Mouse (Mus musculus) lung, adult 18-20 months (tissue): ENCODE data around the gene Prtn3.
A peak's percentile ranks its signal among the peaks of the same experiment; 100 is the strongest.

Source experiments
- DNase-seq, 2 experiments: peaks; one replicate each; pipeline ENCODE4 v3.0.0; 2022; ENCODE audit warnings: mixed read lengths in 2 of 2

Gene Prtn3

DNA sequence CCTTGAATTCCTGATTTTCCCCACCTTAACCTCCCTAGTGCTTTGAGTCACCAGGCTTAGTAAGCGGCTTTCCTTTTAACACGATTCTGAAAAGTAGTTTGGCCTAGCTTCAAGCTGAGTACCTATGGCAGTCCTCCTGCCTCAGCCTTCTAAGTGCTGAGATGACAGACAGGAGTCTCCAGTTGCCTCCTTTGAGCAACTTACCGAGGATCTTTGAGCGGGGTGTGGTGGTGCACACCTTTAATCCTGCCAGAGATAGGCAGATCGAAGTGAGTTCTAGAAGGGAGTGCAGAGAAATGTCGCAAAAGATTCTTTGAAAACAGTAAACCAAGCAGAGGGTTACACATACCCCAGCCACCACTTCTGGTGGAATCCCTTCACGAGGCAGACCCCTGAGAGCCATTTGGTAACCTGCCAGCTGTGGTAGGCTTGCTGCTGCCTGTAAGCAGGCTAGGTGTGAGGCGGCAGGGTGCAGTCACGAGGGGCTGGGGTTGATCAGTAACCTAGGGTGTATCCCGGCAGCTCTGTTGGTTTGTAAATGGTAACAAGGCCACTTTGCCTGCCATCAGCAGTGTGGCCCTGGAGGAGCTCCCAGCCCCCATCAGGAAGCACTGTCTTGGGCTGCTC lies 18.6 kb upstream of the Prtn3 start:
- peak; percentile 61 to 71 for DNase-seq

DNA sequence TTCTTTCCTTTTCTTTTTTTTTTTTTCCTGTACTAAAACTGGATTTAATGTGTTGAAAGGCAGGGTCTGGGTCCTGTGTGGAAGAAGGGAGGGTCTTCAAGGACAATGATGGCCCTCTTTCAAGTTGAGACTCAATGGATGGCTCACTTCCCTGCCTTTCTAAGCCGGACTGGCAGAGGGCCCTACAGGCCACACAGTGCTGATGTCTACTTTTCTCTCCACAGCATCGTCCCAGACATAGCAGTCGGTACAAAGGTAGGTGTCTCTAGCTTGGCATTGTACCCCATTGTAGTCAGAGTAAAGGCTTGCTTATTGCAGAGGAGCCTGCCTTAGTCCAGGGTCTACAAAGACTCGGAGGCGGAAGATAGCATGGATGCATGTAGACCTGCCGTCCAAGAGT lies 18.0 kb upstream of the Prtn3 start:
- no peak for DNase-seq

DNA sequence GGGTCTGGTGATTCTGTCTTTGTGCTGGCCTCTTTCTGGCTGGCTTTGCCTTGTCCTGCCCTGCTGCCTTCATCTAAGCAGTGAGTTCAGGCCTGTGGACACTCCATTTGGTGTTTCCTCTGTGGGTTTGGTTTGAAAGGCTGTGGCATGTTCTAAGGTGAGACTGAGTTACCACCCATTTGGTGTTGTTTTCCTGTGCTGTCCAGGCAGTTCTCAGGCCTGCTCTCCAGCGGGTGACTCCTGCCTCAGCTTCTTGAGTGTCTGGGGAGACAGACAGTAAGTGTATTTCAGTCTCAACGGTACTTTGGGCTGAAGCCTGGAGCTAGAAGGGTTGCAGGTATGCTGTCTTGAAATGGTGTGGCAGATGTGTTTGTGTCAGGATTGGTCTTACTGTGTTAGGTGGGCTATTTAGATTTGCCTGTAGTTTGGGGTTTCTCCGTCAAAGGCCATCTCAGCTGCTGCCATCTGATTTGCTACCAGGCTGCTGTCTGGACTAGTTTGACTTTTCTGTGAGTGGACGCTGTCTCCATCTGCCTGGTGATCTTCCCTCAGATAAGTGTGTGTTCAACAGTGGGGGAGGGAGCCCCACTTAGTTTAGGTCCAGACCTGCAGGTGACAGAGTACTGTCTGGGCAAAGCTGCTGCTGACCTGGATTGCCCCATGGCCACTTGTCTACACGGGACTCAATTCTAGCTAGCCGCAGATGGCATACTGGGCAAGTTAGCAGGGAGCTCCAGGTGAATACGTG lies 17.4 kb upstream of the Prtn3 start:
- no peak for DNase-seq

DNA sequence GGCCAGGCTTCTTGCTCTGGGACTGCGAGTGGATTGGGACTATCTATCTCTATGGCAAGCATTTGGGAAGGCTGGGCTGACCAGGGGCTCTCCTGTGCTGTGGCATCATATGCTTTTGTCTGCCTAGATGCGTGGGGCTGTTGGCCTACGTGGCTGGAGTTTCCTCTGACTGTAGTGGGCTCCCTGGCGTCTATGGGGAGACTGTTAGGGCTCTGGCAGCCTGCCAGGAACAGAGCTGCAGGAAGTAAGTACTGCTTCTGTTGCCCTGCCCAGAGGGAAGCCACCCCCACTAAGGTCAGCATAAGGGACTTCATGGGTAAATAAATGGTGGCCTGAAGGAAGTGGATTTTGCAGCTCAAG lies 16.8 kb upstream of the Prtn3 start:
- DNase-seq, result peak; percentile 83 to 89

DNA sequence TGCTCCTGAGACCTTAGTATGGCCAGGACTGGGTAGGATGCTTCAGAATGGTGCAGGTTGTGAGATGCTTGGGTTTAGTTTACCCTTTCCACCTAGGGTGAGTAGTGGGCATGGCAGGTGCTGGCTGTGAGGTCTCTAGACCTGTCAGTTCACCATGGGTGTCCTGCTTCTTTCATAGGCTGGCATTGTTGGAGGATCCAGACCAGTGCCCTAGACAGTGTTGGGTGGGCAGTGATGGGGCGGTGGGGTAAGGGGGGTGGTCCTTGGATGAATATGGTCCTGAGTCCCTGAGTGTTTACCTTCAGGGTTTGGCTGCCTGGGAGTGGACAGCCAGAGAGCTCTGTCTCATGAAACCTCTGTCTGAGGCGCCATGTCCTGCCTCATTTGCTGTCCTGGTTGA lies 16.4 kb upstream of the Prtn3 start:
- no peak for DNase-seq

DNA sequence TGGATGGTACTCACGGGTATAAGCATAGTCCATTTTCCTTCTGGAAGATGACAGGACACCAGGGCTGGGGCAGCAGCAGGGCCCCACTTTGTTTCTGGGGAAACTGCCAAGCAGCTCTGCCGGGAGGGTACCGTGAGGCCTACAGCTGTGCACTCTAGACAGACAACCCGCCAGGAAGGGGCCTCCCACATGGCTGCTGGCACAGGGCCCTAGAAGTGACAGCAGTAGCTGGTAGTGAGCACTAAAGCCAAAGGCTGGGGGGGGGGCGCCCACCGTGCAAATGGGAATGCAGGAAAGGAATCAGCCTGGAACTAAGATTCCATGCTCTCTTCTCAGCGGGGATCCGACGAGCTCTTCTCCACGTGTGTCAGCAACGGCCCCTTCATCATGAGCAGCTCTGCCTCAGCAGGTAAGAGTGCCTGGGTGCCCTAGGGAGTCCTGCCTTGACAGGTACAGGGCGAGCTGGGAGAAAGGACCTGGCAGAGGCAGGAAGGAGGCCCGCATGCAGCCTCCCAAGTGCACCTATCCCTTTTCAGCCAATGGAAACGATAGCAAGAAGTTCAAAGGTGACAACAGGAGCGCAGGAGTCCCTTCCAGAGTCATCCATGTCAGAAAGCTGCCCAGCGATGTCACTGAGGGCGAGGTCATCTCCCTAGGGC lies 15.7 kb upstream of the Prtn3 start:
- peak in 1 of 2 experiments; percentile 63 for DNase-seq

DNA sequence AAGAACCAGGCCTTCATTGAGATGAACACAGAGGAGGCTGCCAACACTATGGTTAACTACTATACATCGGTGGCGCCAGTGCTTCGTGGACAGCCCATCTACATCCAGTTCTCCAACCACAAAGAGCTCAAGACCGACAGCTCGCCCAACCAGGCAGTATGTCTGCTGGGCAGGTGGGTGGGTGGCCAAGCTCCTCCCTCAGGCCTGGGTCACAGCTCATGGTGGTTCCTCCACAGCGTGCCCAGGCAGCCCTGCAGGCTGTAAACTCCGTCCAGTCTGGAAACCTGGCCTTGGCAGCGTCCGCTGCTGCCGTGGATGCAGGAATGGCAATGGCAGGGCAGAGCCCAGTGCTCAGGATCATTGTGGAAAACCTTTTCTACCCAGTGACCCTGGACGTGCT lies 15.2 kb upstream of the Prtn3 start:
- no peak for DNase-seq

DNA sequence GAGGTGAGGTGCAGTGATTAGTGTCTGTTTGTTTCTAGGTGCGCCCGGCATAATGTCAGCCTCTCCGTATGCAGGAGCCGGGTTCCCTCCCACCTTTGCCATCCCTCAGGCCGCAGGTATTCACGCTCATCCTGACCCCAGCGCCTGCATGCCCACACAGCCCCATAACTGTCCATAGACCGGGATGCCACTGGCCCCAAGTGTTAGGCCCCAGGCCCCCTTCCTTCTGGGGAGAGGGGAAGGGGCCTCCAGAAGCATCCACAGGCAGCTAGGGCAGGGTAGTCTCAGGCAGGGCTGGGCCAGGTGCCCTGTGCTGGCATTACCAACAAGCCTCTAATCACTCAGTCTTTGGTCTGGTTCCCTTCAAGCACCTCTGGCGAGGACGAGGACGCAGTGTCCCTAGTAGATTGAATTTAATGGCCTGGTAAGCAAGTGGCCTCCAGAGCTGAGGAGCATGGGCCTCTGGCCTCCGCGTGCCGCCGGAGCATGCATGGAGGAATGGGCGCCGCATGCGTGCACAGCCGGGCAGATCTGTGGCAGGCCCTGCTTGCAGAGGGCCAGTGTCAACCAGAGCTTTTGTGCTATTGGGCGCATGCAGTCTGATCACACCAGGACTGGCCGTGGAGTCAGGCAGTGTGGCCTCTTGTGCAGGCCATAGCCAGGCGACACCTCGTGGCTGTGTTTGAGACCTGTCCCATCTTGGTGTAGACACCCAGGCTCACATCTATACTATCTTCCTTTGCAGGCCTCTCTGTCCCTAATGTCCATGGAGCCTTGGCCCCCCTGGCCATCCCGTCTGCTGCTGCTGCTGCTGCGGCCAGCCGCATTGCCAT lies 14.0 kb upstream of the Prtn3 start:
- DNase-seq, result no peak

DNA sequence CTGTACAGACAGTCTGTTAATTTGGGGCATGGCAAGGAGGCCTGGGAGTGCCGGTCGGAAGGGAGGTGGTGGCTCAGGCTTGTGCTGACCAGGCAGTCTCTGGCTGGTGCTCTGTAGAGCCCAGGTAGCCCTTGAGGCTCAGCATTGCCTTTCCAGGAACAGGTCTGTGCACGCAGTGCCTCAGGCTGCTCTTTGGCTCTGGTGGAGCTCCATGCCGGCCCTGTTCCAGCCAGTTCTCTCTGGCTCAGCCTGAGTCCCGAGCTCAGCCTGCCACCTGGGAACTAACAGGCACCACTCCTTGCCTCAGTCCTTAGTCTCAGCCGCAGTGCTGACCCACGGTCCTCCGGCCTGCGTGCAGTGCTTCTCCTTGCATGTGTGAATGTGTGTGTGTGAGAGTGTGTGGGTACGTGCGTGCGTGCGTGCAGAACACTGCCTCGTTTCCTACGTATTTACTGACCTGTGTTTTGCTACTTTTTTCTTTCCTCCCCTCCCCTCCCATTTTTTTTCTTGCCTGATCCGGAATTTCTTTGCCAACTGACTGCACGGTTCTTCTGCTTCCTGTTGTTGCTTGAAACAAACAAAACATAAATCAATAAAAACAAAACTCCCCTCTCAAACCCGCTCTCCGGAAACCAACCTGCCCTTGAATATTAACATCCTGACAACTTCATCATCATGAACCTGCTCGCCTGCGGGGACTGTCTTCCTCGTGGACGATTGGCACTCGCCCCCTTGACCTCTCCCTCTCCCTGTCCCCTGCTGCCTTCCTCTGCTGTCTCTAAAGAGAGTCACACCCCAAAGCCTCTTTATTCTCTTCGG lies 12.8 kb upstream of the Prtn3 start:
- DNase-seq, result no peak

DNA sequence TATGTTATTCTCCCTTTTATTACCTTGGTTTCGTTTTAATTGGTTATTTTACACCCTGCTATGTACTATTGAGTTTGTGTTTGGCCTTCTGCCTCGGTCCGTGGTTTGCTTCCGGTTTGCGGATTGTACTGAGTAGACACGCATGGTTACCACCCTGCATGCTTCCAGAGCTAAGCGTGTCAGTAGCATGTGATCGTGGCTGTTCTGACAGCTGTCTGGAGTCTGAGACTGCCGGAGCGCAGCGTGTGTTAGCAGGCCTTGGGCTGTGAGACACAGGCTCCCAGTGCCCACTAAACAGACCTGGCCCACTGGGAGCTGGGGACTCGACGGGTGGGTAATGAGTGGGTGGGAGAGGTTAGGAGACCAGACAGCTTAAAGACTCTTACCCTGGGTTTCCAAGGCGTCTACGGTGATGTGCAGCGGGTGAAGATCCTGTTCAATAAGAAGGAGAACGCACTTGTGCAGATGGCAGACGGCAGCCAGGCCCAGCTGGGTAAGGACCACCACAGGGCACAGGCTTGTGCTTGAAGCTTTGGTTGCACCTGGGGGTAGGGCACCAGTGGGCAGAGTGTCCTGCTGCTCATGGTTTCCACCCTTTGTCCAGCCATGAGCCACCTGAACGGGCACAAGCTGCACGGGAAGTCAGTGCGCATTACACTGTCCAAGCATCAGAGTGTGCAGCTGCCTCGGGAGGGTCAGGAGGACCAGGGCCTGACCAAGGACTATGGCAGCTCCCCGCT lies 12.1 kb upstream of the Prtn3 start:
- DNase-seq, result no peak

DNA sequence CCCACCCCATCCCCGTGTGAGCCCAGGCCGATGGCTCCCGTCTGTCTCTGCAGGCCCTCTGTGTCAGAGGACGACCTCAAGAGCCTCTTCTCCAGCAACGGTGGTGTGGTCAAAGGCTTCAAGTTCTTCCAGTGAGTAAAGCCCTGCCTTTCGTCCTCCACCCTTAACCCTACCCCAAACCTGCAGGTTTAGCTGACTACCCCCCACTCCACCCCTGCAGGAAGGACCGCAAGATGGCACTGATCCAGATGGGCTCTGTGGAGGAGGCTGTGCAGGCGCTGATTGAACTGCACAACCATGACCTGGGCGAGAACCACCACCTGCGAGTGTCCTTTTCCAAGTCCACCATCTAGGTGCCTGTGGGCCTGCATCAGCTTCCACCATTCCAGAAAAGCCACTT lies 11.4 kb upstream of the Prtn3 start:
- DNase-seq, result no peak

DNA sequence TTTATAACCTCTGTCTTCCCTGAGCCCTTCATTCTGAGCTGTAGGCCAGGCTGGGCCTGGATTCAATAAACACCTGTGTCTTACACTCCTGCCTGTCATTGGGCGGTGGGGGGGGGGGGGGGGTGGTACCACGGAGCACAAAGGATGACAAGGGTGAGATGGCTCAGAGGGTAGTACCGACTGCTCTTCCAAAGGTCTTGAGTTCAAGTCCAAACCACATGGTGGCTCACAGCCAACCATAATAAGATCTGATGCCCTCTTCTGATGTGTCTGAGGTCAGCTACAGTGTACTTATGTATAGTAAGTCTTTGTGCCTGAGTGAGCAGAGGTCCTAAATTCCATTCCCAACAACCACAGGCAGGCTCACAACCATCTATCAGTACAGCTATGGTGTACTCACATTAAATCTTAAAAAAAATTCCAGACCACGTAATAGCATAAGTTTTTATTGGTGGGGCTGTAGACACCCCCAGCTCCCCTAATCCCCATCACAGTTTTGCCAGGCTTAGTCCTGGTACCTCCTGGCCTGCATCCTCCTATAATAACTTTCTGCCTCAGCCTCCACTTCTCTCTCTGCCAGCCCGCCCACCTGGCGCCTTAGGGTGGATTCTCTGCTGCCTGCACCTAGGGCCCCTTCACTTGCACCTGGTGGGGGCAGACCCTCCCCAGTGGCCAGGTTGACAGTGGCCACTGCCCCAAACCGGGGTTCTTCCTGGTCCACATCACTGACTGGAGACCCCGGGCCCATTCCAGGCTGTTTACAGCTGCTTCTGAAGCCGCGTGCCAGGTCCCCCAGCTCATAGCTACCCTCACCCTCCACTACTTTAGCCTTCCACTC lies 9.7 kb upstream of the Prtn3 start:
- DNase-seq, result no peak

DNA sequence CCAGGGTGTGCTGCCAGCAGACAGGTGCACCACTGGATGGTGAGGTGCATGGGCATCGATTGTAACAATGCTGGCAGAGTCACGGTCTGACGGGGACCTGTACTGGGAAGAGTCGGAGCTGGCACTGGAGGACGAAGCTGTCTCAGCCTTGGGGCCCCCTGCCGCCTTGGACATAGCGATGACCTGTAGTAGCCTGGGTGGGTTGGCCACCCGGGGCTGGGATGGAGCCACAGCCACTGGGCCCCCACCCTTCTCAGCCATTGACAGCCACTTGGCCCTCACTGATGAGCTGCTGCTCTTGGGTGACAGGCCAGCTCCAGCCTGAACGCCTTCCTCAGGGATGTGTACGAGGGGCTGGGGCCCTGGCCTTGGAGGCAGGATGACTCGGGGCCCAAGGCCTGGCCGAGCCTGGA lies 9.1 kb upstream of the Prtn3 start:
- DNase-seq, result no peak

DNA sequence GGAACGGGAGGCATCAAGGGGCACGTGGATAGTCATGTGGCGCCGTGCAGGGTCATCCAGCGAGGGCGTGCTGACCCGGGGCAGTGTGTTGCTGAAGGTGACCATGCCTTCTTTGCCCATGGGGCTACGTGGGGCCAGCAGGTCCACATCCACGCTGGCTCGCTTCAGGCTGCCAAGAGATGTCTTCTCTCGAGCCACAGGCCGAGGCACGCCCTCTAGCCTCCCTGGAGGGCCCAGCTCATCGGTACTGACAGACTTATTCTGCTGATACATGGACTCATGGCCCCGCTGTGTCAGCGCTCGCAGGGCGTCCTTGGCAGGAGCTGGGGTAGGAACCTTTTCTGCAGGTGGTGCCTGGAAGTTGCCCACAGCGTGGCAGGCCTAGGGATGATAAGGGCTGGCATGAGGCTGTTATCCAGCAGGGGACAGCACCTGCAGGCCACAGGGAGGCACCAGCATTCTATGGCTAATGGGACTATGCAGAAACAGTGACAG lies 8.4 kb upstream of the Prtn3 start:
- no peak for DNase-seq

DNA sequence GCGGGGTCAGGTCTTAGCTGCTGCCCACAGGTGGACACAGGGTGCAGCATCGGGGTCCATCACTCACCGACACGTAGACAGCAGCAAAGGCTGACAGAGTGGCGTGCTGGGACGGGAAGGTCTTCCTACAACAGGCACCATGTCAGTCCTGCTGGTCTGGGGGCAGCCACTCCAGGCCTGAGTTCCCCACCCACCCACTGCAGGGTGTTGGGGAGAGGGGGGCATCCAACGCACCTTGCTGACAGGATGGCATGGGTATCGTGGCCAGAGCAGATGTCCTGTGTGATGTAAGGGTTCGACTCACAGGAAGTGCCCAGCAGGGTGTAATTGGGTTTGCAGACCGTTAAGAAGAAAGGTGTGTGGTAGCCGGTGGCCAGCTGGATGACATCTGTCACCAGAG lies 7.7 kb upstream of the Prtn3 start:
- DNase-seq, result no peak

DNA sequence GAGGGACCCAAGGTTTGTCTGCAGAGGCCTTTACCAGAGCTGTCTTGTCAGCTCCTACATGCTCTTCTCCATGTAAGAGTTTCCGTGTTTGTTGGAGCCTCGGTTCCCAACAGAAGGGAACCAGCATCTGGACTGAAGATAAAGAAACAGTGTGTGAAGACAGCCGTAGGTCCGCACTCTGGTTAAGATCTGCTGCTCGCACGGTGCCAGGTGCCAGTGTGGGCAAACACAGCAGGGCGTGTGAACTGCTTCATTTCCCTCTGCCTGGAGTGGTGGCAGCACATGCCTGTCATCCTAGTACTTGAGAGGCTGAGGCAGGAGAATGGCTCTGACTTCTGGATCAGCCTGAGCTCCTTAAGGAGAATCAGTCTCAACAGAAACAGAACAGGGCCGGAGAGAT lies 2.4 kb upstream of the Prtn3 start:
- DNase-seq, result no peak

DNA sequence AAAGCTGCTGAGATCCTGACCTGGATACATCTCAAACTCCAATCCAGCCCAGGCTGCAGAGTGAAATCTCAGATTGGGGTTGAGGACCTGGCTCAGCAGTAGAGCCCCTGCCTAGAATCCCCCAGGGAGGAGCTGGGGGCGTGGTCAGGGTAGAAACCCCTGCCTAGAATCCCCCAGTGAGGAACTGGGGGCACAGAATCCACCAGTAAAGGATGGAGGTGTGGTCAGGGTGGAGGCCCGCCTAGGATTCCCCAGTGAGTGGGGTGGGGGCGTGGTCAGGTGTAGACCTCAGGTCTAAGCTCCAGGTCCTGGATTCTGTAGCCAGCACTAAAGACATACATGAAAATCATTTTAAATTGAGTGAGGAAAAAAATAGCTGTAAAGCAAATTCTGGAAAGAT lies 1.4 kb upstream of the Prtn3 start:
- no peak for DNase-seq

DNA sequence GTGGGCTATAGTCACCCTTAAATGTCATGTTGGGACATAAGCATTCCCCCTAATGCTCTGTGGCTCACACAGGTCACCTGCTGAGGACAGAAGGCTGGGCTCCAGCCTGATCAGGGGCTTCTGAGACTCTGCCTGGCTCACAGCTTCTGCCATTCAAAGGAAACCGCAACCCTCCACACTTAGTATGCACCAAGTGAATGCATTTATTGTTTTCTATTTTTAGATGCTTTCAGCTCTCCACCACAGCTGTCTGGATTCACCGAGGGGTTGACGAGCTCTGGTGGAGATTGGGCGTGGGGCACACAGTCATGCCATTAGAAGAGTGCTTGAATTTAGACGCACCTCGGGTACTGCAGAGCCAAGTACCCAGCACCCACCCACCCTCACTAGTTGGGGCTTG lies 963 bp upstream of the Prtn3 start:
- no peak for DNase-seq

DNA sequence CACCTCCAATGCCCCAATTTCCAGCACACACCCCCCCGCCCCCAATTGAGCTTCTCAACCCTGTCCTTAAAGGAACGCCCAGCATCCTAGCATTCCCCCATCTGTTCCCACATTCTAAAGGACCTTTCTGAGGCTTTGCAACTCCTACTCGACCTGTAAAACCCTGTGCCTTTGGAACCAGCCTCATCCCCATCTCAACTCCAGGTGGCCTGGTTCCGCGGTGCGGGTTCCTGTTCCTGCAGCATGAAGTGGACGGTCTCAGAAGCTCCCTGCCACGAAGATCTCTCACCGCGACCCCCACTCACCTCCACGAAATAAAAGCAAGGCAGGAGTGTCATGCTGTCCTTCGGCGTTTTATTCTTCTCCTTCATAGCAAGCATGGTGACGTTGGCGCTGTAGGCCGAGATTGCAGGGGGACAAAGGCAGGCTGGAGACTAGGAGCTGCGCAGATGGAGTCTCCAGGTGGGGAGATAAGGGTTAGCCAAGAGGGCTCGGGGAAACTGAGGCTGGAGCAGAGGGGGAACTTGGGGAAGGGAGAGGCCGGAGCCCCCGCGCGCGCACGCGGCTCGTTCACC lies 474 bp upstream of the Prtn3 start:
- no peak for DNase-seq

DNA sequence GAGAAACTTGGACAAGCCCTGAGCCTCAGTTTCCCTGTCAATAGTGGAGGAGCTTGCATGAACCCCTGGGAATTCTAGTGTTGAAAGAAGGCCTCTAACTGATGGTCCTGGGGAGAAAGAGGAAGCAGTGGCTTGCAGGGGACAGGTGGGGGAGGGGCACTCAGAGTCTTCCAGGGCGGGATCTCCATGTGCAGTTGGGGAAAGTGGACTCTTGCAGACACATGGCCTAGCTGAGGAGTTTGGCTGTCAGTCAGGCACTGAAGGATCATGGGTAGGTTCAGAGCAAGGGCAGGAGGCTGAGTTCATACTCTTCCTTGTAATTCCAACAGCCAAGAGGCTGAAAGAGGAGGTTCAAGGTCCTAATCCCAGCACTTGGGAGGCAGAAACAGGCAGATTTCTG lies 2.9 kb downstream of the Prtn3 start:
- DNase-seq, result no peak
